In genomic region chr6:48595278-48595677, GRCm38 (mm10) we compare ENCODE assay signal across 9 mouse cellular contexts. TPM values are rescaled to one million over a fixed set of nuclear protein-coding genes. Genes with fewer than 3 reads are reported as not detected.
DNase-seq lines count a peak whose midpoint lies in the region; ATAC-seq and TF ChIP-seq lines count a peak whose summit lies in the region.
"Had no signal": no experiment of that assay in that cellular context is flagged by ENCODE, and none has a peak within 500 bp of the region (broad histone marks: within the 10 kb centered on the region; RNA-seq: fewer than 3 reads in every experiment).

No protein-coding gene starts in this region.

- H3K9me3 ChIP-seq in CH12.LX (replicated peaks; ENCODE audit: low read length), result peaks cover 3% of the 10 kb centered on the region
- peaks cover 21% of the 10 kb centered on the region for H3K9me3 ChIP-seq in forebrain, embryonic 12.5 days
- H3K9me3 ChIP-seq in limb, embryonic 11.5 days (ENCODE audit: control insufficient read depth, low read length), result peaks cover 20% of the 10 kb centered on the region
- H3K9me3 ChIP-seq in stomach, embryonic 15.5 days, result no peaks in the 10 kb centered on the region; the same call in 1 of the 2 replicates

- no peak for ATAC-seq in forebrain, embryonic 12.5 days (ENCODE audit: low FRiP score)
- ATAC-seq in limb, embryonic 11.5 days (ENCODE audit: insufficient number of reproducible peaks, low FRiP score, low TSS enrichment, low read depth), result no peak
- ATAC-seq in stomach, embryonic 15.5 days (ENCODE audit: insufficient read depth, low FRiP score, low read depth), result no peak

- no peak overlapping the region for H3K9ac ChIP-seq in CH12.LX (ENCODE audit: insufficient read depth, low read depth)
- H3K9ac ChIP-seq in forebrain, embryonic 12.5 days, result no peak overlapping the region
- no peak overlapping the region; the same call in 1 of the 2 replicates for H3K9ac ChIP-seq in limb, embryonic 11.5 days (ENCODE audit: low read length)
- no peak overlapping the region for H3K9ac ChIP-seq in stomach, embryonic 15.5 days

- dilution Hi-C loops in CH12.LX (cut with MboI; ENCODE audit: extremely low pct_ligation_motif_present, extremely low pct_unique_long_range_greater_than_20kb, low sequenced_read_pairs), result no loop called here

- H3K4me1 ChIP-seq in CH12.LX (ENCODE audit: control insufficient read depth in 1 of 2, insufficient read depth in 2 of 2), result peaks cover 3 to 27% of the 10 kb centered on the region in 2 experiments; a peak in 3 of 4 replicates
- H3K4me1 ChIP-seq in forebrain, embryonic 12.5 days, result peaks cover 18% of the 10 kb centered on the region
- peaks cover 10% of the 10 kb centered on the region for H3K4me1 ChIP-seq in limb, embryonic 11.5 days (ENCODE audit: control insufficient read depth, insufficient read depth, low read length)
- peaks cover 16% of the 10 kb centered on the region for H3K4me1 ChIP-seq in stomach, embryonic 15.5 days

- DNase-seq in gastrocnemius, adult 2 months, result peak; percentile 54
- no peak for DNase-seq in gastrocnemius, postnatal 25 days
- DNase-seq in CH12.LX (ENCODE audit: extremely low read depth), result no peak
- DNase-seq in limb, embryonic 11.5 days (ENCODE audit: low spot score), result no peak
- DNase-seq in frontal cortex, postnatal 10 days (ENCODE audit: low spot score in 2 of 2), result no peak
- DNase-seq in thymus, postnatal 36 days, result no peak

- TF ChIP-seq RAD21 in CH12.LX (IDR thresholded peaks at IDR 0.05; ENCODE audit: low read depth, low read length), result no peak

- intact Hi-C loops in gastrocnemius, adult 2 months (cut with DNase I), result no loop called here

- peaks cover 23% of the 10 kb centered on the region for H3K79me2 ChIP-seq in CH12.LX (replicated peaks; ENCODE audit: control insufficient read depth, extremely low read depth, insufficient read depth, poor library complexity, severe bottlenecking)

- no peak for TF ChIP-seq EP300 in CH12.LX (IDR thresholded peaks at IDR 0.05; ENCODE audit: low read length)

- in situ Hi-C loops in CH12.LX (cut with MboI; ENCODE audit: low pct_ligation_motif_present, low pct_unique_long_range_greater_than_20kb, low sequenced_read_pairs), result no loop called here

- peak overlapping the region; percentile 64 for H3K4me2 ChIP-seq in CH12.LX (ENCODE audit: insufficient read depth, low read depth, poor library complexity, severe bottlenecking)
- H3K4me2 ChIP-seq in forebrain, embryonic 12.5 days, result peak overlapping the region; percentile 70
- H3K4me2 ChIP-seq in limb, embryonic 11.5 days (ENCODE audit: low read depth, severe bottlenecking), result peak overlapping the region; percentile 76
- H3K4me2 ChIP-seq in stomach, embryonic 15.5 days, result peak overlapping the region; percentile 80

- H3K27ac ChIP-seq in gastrocnemius, adult 2 months, result peak overlapping the region; percentile 97
- H3K27ac ChIP-seq in CH12.LX (ENCODE audit: insufficient read depth, low read depth), result no peak overlapping the region
- H3K27ac ChIP-seq in forebrain, embryonic 12.5 days, result no peak overlapping the region
- H3K27ac ChIP-seq in limb, embryonic 11.5 days (replicated peaks; ENCODE audit: low read depth, low read length), result no peak overlapping the region
- no peak overlapping the region for H3K27ac ChIP-seq in stomach, embryonic 15.5 days

- peaks cover 27 to 48% of the 10 kb centered on the region in 2 experiments for H3K36me3 ChIP-seq in CH12.LX (replicated peaks in 1 of 2; ENCODE audit: control insufficient read depth in 1 of 2, insufficient read depth in 1 of 2, low read length in 1 of 2)
- H3K36me3 ChIP-seq in forebrain, embryonic 12.5 days (replicated peaks), result peaks cover 51% of the 10 kb centered on the region
- peaks cover 32% of the 10 kb centered on the region for H3K36me3 ChIP-seq in limb, embryonic 11.5 days (ENCODE audit: control insufficient read depth, insufficient read depth, low read length)
- peaks cover 43% of the 10 kb centered on the region for H3K36me3 ChIP-seq in stomach, embryonic 15.5 days

- H3K27me3 ChIP-seq in CH12.LX (replicated peaks), result no peaks in the 10 kb centered on the region
- H3K27me3 ChIP-seq in forebrain, embryonic 12.5 days, result no peaks in the 10 kb centered on the region
- no peaks in the 10 kb centered on the region for H3K27me3 ChIP-seq in limb, embryonic 11.5 days (ENCODE audit: control insufficient read depth, insufficient read depth, low read length)
- H3K27me3 ChIP-seq in stomach, embryonic 15.5 days (replicated peaks), result no peaks in the 10 kb centered on the region

- peak overlapping the region; percentile 79 for H3K4me3 ChIP-seq in gastrocnemius, adult 2 months
- H3K4me3 ChIP-seq in CH12.LX (replicated peaks in 1 of 3; ENCODE audit: low read depth in 2 of 3, low read length in 2 of 3, poor library complexity in 1 of 3), result no peak overlapping the region
- H3K4me3 ChIP-seq in forebrain, embryonic 12.5 days (replicated peaks), result peak overlapping the region; percentile 80
- H3K4me3 ChIP-seq in limb, embryonic 11.5 days (ENCODE audit: low read depth, low read length), result peak overlapping the region; percentile 86; the same call in 1 of the 2 replicates
- H3K4me3 ChIP-seq in stomach, embryonic 15.5 days (replicated peaks), result peak overlapping the region; percentile 81; the same call in 1 of the 2 replicates

- no peak for TF ChIP-seq POLR2A in CH12.LX (IDR thresholded peaks at IDR 0.05; ENCODE audit: low read depth, low read length)

- no peak for TF ChIP-seq CTCF in gastrocnemius, adult 2 months (IDR thresholded peaks at IDR 0.05)
- no peak for TF ChIP-seq CTCF in CH12.LX (conservative IDR thresholded peaks at IDR 0.05 in 1 of 2, IDR thresholded peaks at IDR 0.05 in 1 of 2; ENCODE audit: low read depth in 2 of 2, low read length in 2 of 2)

- 43% methylated on average over 1 of the region's 1 CpGs for WGBS in forebrain, embryonic 12.5 days
- 61% methylated on average over 1 of the region's 1 CpGs for WGBS in limb, embryonic 11.5 days
- WGBS in stomach, embryonic 15.5 days, result 64% methylated on average over 1 of the region's 1 CpGs

TF ChIP-seq in CH12.LX, 34 proteins besides CTCF, POLR2A, EP300 and RAD21:
- no peak for TF ChIP-seq ZKSCAN1 (IDR thresholded peaks at IDR 0.05; ENCODE audit: borderline replicate concordance, low read depth, low read length)
- no peak for TF ChIP-seq ZC3H11A (IDR thresholded peaks at IDR 0.05; ENCODE audit: low read depth, low read length)
- TF ChIP-seq E2F4 (IDR thresholded peaks at IDR 0.05; ENCODE audit: insufficient replicate concordance, low read depth, low read length), result no peak
- TF ChIP-seq NELFE (IDR thresholded peaks at IDR 0.05; ENCODE audit: low read depth, low read length), result no peak
- no peak for TF ChIP-seq IRF4 (IDR thresholded peaks at IDR 0.05; ENCODE audit: low read depth, low read length)
- no peak for TF ChIP-seq ETS1 (conservative IDR thresholded peaks at IDR 0.05; ENCODE audit: low read depth, low read length)
- no peak for TF ChIP-seq ELF1 (IDR thresholded peaks at IDR 0.05; ENCODE audit: low read depth, low read length)
- TF ChIP-seq MAZ (IDR thresholded peaks at IDR 0.05; ENCODE audit: low read depth, low read length), result no peak

RNA-seq across cellular contexts. Expression of gene Gm44965, which starts 1.5 kb away (rescaled TPM):
- not detected for total RNA-seq in gastrocnemius, adult 2 months (2021)
- 1 to 10 TPM in 1 of 2 experiments, not detected in 1; 1.5 TPM for total RNA-seq in gastrocnemius, postnatal 25 days (2021)
- total RNA-seq in CH12.LX (2012; rRNA removed) (not detected in 2 replicates), CH12.LX (2014; rRNA removed) (not detected in 2 replicates)
- polyA plus RNA-seq in CH12.LX (2012; ENCODE audit: insufficient read length, low read depth), result not detected in 2 replicates
- not detected in 2 replicates for polyA plus RNA-seq in forebrain, embryonic 12.5 days (2016; fragmentation: Nextera tagmentation; extraction: Ambion mirVana)
- polyA plus RNA-seq in limb, embryonic 11.5 days (2014; fragmentation: Nextera tagmentation; extraction: Ambion mirVana), result not detected in 2 replicates
- 0.45 TPM in 1 of 2 replicates, not detected in the other for polyA plus RNA-seq in stomach, embryonic 15.5 days (2015; fragmentation: Nextera tagmentation; extraction: Ambion mirVana)
- polyA plus RNA-seq: erythroblast, embryonic 14.5 days had no signal

RNA-seq across cellular contexts. Expression of gene Repin1, which starts 1.6 kb away (rescaled TPM):
- total RNA-seq in gastrocnemius, adult 2 months (2021), result 10 to 100 TPM; 27.8 to 33.5 TPM
- total RNA-seq in gastrocnemius, postnatal 25 days (2021), result 10 to 100 TPM; 21.0 to 23.0 TPM
- total RNA-seq in CH12.LX (2012; rRNA removed) (23.6 and 28.0 TPM in 2 replicates), CH12.LX (2014; rRNA removed) (11.5 and 12.8 TPM in 2 replicates)
- polyA plus RNA-seq in CH12.LX (2012; ENCODE audit: insufficient read length, low read depth), result 9.7 and 10.7 TPM in 2 replicates
- 46.7 and 50.0 TPM in 2 replicates for polyA plus RNA-seq in forebrain, embryonic 12.5 days (2016; fragmentation: Nextera tagmentation; extraction: Ambion mirVana)
- polyA plus RNA-seq in limb, embryonic 11.5 days (2014; fragmentation: Nextera tagmentation; extraction: Ambion mirVana), result 42.8 and 46.1 TPM in 2 replicates
- polyA plus RNA-seq in stomach, embryonic 15.5 days (2015; fragmentation: Nextera tagmentation; extraction: Ambion mirVana), result 26.6 and 27.8 TPM in 2 replicates

RNA-seq across cellular contexts. Expression of gene Gm45021, which starts 5.9 kb away (rescaled TPM):
- total RNA-seq in gastrocnemius, adult 2 months (2021), result not detected
- total RNA-seq in gastrocnemius, postnatal 25 days (2021), result not detected
- total RNA-seq in CH12.LX (2012; rRNA removed), result not detected in 2 replicates
- total RNA-seq in CH12.LX (2014; rRNA removed), result not detected in 2 replicates
- not detected in 2 replicates for polyA plus RNA-seq in CH12.LX (2012; ENCODE audit: insufficient read length, low read depth)
- not detected in 2 replicates for polyA plus RNA-seq in forebrain, embryonic 12.5 days (2016; fragmentation: Nextera tagmentation; extraction: Ambion mirVana)
- polyA plus RNA-seq in limb, embryonic 11.5 days (2014; fragmentation: Nextera tagmentation; extraction: Ambion mirVana), result not detected in 2 replicates
- not detected in 2 replicates for polyA plus RNA-seq in stomach, embryonic 15.5 days (2015; fragmentation: Nextera tagmentation; extraction: Ambion mirVana)
- polyA plus RNA-seq: erythroblast, embryonic 14.5 days had no signal

RNA-seq across cellular contexts. Expression of gene Zfp775, which starts 6.6 kb away (rescaled TPM):
- total RNA-seq in gastrocnemius, adult 2 months (2021), result 1 to 10 TPM; 8.0 to 10.0 TPM
- total RNA-seq in gastrocnemius, postnatal 25 days (2021), result 1 to 10 TPM; 6.5 to 6.9 TPM
- total RNA-seq in CH12.LX (2012; rRNA removed) (4.7 and 6.5 TPM in 2 replicates), CH12.LX (2014; rRNA removed) (2.6 and 3.2 TPM in 2 replicates)
- 3.3 and 3.5 TPM in 2 replicates for polyA plus RNA-seq in CH12.LX (2012; ENCODE audit: insufficient read length, low read depth)
- 13.4 and 14.9 TPM in 2 replicates for polyA plus RNA-seq in forebrain, embryonic 12.5 days (2016; fragmentation: Nextera tagmentation; extraction: Ambion mirVana)
- polyA plus RNA-seq in limb, embryonic 11.5 days (2014; fragmentation: Nextera tagmentation; extraction: Ambion mirVana), result 9.8 and 9.9 TPM in 2 replicates
- 4.9 and 5.4 TPM in 2 replicates for polyA plus RNA-seq in stomach, embryonic 15.5 days (2015; fragmentation: Nextera tagmentation; extraction: Ambion mirVana)

RNA-seq across cellular contexts. Expression of gene Rarres2, which starts 22.7 kb away (rescaled TPM):
- total RNA-seq in gastrocnemius, adult 2 months (2021), result 10 to 100 TPM; 13.9 to 22.2 TPM
- 10 to 100 TPM; 19.7 to 35.5 TPM for total RNA-seq in gastrocnemius, postnatal 25 days (2021)
- total RNA-seq in CH12.LX (2012; rRNA removed) (0.46 and 0.72 TPM in 2 replicates), CH12.LX (2014; rRNA removed) (not detected in 2 replicates)
- polyA plus RNA-seq in CH12.LX (2012; ENCODE audit: insufficient read length, low read depth), result not detected in 2 replicates
- 0.74 and 1.2 TPM in 2 replicates for polyA plus RNA-seq in forebrain, embryonic 12.5 days (2016; fragmentation: Nextera tagmentation; extraction: Ambion mirVana)
- 4.3 and 5.6 TPM in 2 replicates for polyA plus RNA-seq in limb, embryonic 11.5 days (2014; fragmentation: Nextera tagmentation; extraction: Ambion mirVana)
- polyA plus RNA-seq in stomach, embryonic 15.5 days (2015; fragmentation: Nextera tagmentation; extraction: Ambion mirVana), result 83.2 and 89.3 TPM in 2 replicates
- polyA plus RNA-seq: erythroblast, embryonic 14.5 days had no signal

Comparison
In these comparisons a context has a peak if more than half of its experiments do, and no peak if none do; other contexts are left out.
1. H3K4me3 ChIP-seq: peak in gastrocnemius, adult 2 months (single experiment), forebrain, embryonic 12.5 days (single experiment), limb, embryonic 11.5 days (single experiment) and stomach, embryonic 15.5 days (single experiment); none in CH12.LX (0 of 3).
2. Peak in every context shown above with its lines, with median percentiles within 50 percentile points of each other: H3K4me2 ChIP-seq.